Mouse (Mus musculus) frontal cortex, postnatal 25 days (tissue): Measurements from ENCODE around the gene Stat3.
A peak's percentile ranks its signal among the peaks of the same experiment; 100 is the strongest.

Experiments used
- DNase-seq, 2 experiments: peaks; one replicate each; pipeline ENCODE4 v3.0.0; 2022; ENCODE audit warnings: low spot score in 2 of 2

Stat3 gene

GRCm38 (mm10) chr11:100963647-100964046 is 24.3 kb upstream of the Stat3 start:
- no peak for DNase-seq

- DNase-seq: no peak
Measured at GRCm38 (mm10) chr11:100962371-100962911, 23.1 kb upstream of the Stat3 start.

- DNase-seq: no peak
Measured at GRCm38 (mm10) chr11:100960540-100960939, 21.2 kb upstream of the Stat3 start.

- DNase-seq: no peak
Measured at GRCm38 (mm10) chr11:100959826-100960225, 20.5 kb upstream of the Stat3 start.

GRCm38 (mm10) chr11:100959464-100959810 is 20.1 kb upstream of the Stat3 start:
- peak; percentile 37 to 53 for DNase-seq

- DNase-seq: no peak
Measured at GRCm38 (mm10) chr11:100958613-100959463, 19.5 kb upstream of the Stat3 start.

GRCm38 (mm10) chr11:100957915-100958469 is 18.7 kb upstream of the Stat3 start:
- DNase-seq: no peak

- peak; percentile 94 to 97 for DNase-seq
Measured at GRCm38 (mm10) chr11:100957244-100957643, 17.9 kb upstream of the Stat3 start.

GRCm38 (mm10) chr11:100949540-100949939 is 10.2 kb upstream of the Stat3 start:
- no peak for DNase-seq

GRCm38 (mm10) chr11:100948317-100948716 is 9.0 kb upstream of the Stat3 start:
- no peak for DNase-seq

- no peak for DNase-seq
Measured at GRCm38 (mm10) chr11:100947548-100947947, 8.2 kb upstream of the Stat3 start.

- no peak for DNase-seq
Measured at GRCm38 (mm10) chr11:100946862-100947261, 7.5 kb upstream of the Stat3 start.

- DNase-seq: no peak
Measured at GRCm38 (mm10) chr11:100942388-100942787, 3.0 kb upstream of the Stat3 start.

- DNase-seq: no peak
Measured at GRCm38 (mm10) chr11:100938711-100939511, 429 bp downstream of the Stat3 start.

- no peak for DNase-seq
Measured at GRCm38 (mm10) chr11:100938112-100938511, 1.2 kb downstream of the Stat3 start.

- no peak for DNase-seq
Measured at GRCm38 (mm10) chr11:100937295-100937694, 2.0 kb downstream of the Stat3 start.

- DNase-seq: no peak
Measured at GRCm38 (mm10) chr11:100935373-100936355, 3.7 kb downstream of the Stat3 start.

GRCm38 (mm10) chr11:100931254-100931921 is 8.0 kb downstream of the Stat3 start:
- no peak for DNase-seq

- no peak for DNase-seq
Measured at GRCm38 (mm10) chr11:100930611-100931010, 8.7 kb downstream of the Stat3 start.

GRCm38 (mm10) chr11:100927386-100927785 is 12.0 kb downstream of the Stat3 start:
- no peak for DNase-seq
